Mouse (Mus musculus): Measurements from ENCODE around the gene Gldc.

DNA sequence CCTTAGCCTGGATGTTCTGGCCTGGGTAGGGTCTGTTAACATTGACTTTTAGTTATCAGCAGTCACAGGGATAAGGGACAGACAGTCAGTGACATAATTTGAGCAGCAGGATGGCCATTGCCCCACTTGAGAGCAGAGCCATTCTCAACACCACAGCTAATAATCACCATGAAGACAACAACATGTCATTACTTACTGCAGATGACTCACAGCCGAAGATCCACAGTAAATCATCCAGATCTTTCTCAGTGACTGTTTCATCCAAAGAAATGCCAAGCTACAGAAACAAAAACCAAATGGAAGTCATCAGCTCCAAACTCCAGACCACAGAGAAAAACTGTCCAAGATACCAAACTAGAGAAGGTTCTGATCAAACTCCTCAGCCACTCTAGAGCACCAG is 38.9 kb downstream of the Gldc start:
- no peak for TF ChIP-seq CTCF (IDR thresholded peaks at IDR 0.05; ENCODE audit: control insufficient read depth, insufficient read depth, insufficient replicate concordance, low read depth, low read length)
- no peak for TF ChIP-seq POLR2A (IDR thresholded peaks at IDR 0.05; ENCODE audit: control insufficient read depth, low read depth, low read length)

Measured in testis, adult 2 months (tissue).